Mouse (Mus musculus) heart, embryonic 15.5 days (tissue): ENCODE data around the gene F2rl3. TPM values are rescaled to one million over a fixed set of nuclear protein-coding genes. Genes with fewer than 3 reads are reported as not detected.

ENCODE experiments used
- ATAC-seq: fragments of 200-750 bp; cut with Nextera tagmentation; replicated peaks from 2 replicates; pipeline ENCODE4 v1.8.0; 2017; ENCODE audit warnings: low read depth, moderate TSS enrichment; ENCODE audit not compliant: insufficient number of reproducible peaks, insufficient read depth, low FRiP score
- H3K27ac ChIP-seq: fragments of 300-500 bp; sonication (generic); 2 replicates; pipeline ENCODE4 v1.5.1; 2015; ENCODE audit warnings: mild to moderate bottlenecking, inconsistent platforms
- H3K27me3 ChIP-seq: fragments of 300-500 bp; sonication (generic); 2 replicates; pipeline ENCODE4 v1.6.1; 2015; ENCODE audit warnings: inconsistent platforms
- H3K36me3 ChIP-seq: fragments of 300-500 bp; sonication (generic); 2 replicates; pipeline ENCODE4 v1.6.1; 2015; ENCODE audit warnings: mild to moderate bottlenecking, inconsistent platforms
- H3K4me1 ChIP-seq: fragments of 300-500 bp; sonication (generic); replicated peaks from 2 replicates; pipeline ENCODE4 v1.6.1; 2015; ENCODE audit warnings: inconsistent platforms
- H3K4me2 ChIP-seq: fragments of 300-500 bp; sonication (generic); 2 replicates; pipeline ENCODE4 v1.6.1; 2015; ENCODE audit warnings: inconsistent platforms, mild to moderate bottlenecking, moderate library complexity
- H3K4me3 ChIP-seq: fragments of 300-500 bp; sonication (generic); 2 replicates; pipeline ENCODE4 v1.5.1; 2015; ENCODE audit warnings: mild to moderate bottlenecking, inconsistent platforms
- H3K9ac ChIP-seq: fragments of 300-500 bp; sonication (generic); 2 replicates; pipeline ENCODE4 v1.6.1; 2015; ENCODE audit warnings: mild to moderate bottlenecking, inconsistent platforms
- H3K9me3 ChIP-seq: fragments of 300-500 bp; sonication (generic); replicated peaks from 2 replicates; pipeline ENCODE4 v1.6.1; 2016; ENCODE audit warnings: inconsistent platforms
- WGBS: fragments of 180-500 bp; shearing (Covaris S2); methylation state at CpG from one replicate; pipeline ENCODE4 v1.1.7; 2015; ENCODE audit warnings: mixed read lengths; 5-methylcytosine and 5-hydroxymethylcytosine counted together
- polyA plus RNA-seq: library from polyadenylated mRNA; unstranded; fragments of >200 nt; fragmentation: Nextera tagmentation; extraction: Ambion mirVana; gene quantifications from 2 replicates; pipeline ENCODE4 v1.2.1, GENCODE M21; 2015

The F2rl3 gene
- 1.0 and 1.3 TPM in 2 replicates for polyA plus RNA-seq

GRCm38 (mm10) chr8:72761322-72762051 lies at the start of gene F2rl3:
TSS of gene F2rl3 (plus strand) at chr8:72761880.
- H3K4me1 ChIP-seq: peaks cover 3% of the 10 kb centered on the region; the same call in 1 of the 2 replicates
- H3K27me3 ChIP-seq: no peaks in the 10 kb centered on the region
- H3K9me3 ChIP-seq: no peaks in the 10 kb centered on the region
- 0 out of 2 replicates have a peak, but pooled peaks have one; percentile 8 for ATAC-seq
- H3K27ac ChIP-seq: peak within 1 kb of the TSS; percentile 29
- no peak within 1 kb of the TSS for H3K9ac ChIP-seq
- no peak within 1 kb of the TSS for H3K4me3 ChIP-seq
- 54% methylated on average over 7 of the region's 7 CpGs for WGBS
- peaks cover 27% of the 10 kb centered on the region for H3K36me3 ChIP-seq
- peak within 1 kb of the TSS; percentile 15; the same call in 1 of the 2 replicates for H3K4me2 ChIP-seq

DNA sequence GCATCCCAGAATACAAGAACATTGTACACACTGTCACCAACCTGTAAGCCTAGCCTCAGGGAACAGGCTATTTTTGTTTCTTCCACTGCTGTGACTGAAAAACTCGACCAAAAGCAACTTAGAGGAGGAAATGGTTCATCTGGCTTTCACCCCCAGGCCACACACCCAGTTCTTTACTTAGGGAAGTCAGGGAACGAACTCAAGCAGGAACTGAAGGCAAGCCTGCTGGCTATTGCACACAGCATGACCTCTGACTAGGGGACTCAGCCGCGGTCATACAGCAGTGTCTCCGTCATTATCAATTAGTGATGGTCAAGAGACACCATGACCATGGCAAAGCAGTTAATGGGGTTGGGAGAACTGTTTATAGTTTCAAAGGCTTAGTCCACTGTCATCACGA lies 49.1 kb upstream of the F2rl3 start:
- no peak for ATAC-seq
- WGBS: 53% methylated on average over 6 of the region's 6 CpGs
- no peaks in the 10 kb centered on the region for H3K9me3 ChIP-seq

DNA sequence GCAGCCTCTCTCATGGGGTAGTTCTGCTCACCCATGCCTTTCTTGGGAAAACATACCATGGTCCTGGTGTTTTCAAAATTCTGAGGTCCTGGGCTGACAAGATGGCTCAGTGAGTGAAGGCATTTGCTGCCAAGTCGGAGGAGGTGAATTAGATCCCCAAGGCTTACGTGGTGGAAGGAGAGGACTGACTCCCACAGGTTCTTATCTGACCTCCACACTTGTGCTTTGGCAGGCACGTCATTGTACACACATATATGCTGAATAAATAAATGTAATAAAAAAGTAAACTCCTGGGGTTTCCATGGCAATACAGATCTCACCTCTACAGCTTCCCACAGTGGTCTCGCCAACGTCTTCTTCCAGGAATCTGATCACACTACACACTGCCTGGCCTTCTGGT lies 45.1 kb upstream of the F2rl3 start:
- Histone ChIP-seq H3K27ac (no peak overlapping the region), H3K36me3 (no peaks in the 10 kb centered on the region), H3K4me2 (no peak overlapping the region), H3K27me3 (no peaks in the 10 kb centered on the region), H3K4me3 (no peak overlapping the region), H3K9ac (no peak overlapping the region), H3K9me3 (no peaks in the 10 kb centered on the region), H3K4me1 (no peaks in the 10 kb centered on the region)
- 63% methylated on average over 5 of the region's 5 CpGs for WGBS
- no peak for ATAC-seq

More for the DNA sequence above, 49.1 kb upstream of the F2rl3 start:
- H3K27me3 ChIP-seq: no peaks in the 10 kb centered on the region
- H3K9ac ChIP-seq: no peak overlapping the region
- no peak overlapping the region for H3K4me2 ChIP-seq
- H3K4me1 ChIP-seq: no peaks in the 10 kb centered on the region
- H3K27ac ChIP-seq: no peak overlapping the region
- H3K4me3 ChIP-seq: no peak overlapping the region
- H3K36me3 ChIP-seq: no peaks in the 10 kb centered on the region

- H3K9me3 ChIP-seq: no peaks in the 10 kb centered on the region
- no peak overlapping the region for H3K9ac ChIP-seq
- H3K4me3 ChIP-seq: no peak overlapping the region
- WGBS: 3% methylated on average over 1 of the region's 1 CpGs
- peaks cover 11% of the 10 kb centered on the region for H3K4me1 ChIP-seq
- no peak overlapping the region for H3K4me2 ChIP-seq
- H3K27ac ChIP-seq: no peak overlapping the region
- ATAC-seq: no peak
- H3K27me3 ChIP-seq: no peaks in the 10 kb centered on the region
- H3K36me3 ChIP-seq: peaks cover 5% of the 10 kb centered on the region
Observed at GRCm38 (mm10) chr8:72720541-72720940, 41.1 kb upstream of the F2rl3 start.

DNA sequence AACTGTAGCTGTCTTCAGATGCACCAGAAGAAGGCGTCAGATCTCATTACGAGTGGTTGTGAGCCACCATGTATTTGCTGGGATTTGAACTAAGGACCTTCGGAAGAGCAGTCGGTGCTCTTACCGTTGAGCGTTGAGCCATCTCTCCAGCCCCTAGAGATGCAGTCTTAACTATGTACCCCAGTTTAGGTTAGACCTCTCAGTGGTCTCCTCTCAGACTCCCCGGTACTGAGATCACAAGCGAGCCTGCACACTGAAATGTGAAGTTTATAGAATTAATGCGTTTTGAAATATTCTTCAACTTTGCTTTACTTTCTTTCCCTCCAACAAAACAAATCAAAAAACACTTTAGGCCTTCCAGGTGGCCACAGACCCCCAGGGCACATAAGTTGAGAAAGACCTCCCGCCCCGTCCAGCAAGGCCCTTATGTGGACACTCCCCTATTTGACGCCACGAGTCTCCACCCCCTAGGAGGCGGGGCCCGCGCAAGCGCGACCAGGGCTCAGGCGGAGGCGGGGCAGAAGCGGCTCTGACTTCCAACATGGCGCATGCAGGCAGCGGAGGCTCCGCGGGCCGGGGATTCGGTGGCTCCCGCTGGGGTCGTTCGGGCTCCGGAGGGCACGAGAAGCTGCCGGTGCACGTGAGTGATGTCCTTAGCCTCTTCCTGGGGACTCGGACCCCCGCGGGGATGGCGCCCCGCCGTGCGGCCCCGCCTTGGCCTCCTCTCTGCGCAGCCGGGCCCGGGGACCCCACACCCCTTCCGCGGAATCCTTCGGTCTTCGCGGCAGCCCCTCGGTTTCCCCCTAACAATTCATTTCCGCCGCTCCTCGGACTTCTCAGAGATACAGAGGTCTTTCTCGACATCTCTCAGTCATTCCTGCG lies 38.7 kb upstream of the F2rl3 start, which contains the start of gene Sin3b:
Gene Sin3b, plus strand, starts transcription at position 517 of the 882 bp plus-strand sequence.
- WGBS: 13% methylated on average over 56 of the region's 56 CpGs
- Histone ChIP-seq H3K36me3 (peaks cover 30% of the 10 kb centered on the region), H3K4me1 (peaks cover 11% of the 10 kb centered on the region), H3K4me2 (peak within 1 kb of the TSS; percentile 93), H3K9me3 (no peaks in the 10 kb centered on the region), H3K27me3 (no peaks in the 10 kb centered on the region), H3K27ac (peak within 1 kb of the TSS; percentile 35; the same call in 1 of the 2 replicates), H3K9ac (peak within 1 kb of the TSS; percentile 93), H3K4me3 (peak within 1 kb of the TSS; percentile 85)
- peak; percentile 94 for ATAC-seq

GRCm38 (mm10) chr8:72723651-72724001 lies 38.1 kb upstream of the F2rl3 start:
- peak overlapping the region; percentile 35; the same call in 1 of the 2 replicates for H3K27ac ChIP-seq
- peak; percentile 50; the same call in 1 of the 2 replicates for ATAC-seq
- H3K9me3 ChIP-seq: no peaks in the 10 kb centered on the region

DNA sequence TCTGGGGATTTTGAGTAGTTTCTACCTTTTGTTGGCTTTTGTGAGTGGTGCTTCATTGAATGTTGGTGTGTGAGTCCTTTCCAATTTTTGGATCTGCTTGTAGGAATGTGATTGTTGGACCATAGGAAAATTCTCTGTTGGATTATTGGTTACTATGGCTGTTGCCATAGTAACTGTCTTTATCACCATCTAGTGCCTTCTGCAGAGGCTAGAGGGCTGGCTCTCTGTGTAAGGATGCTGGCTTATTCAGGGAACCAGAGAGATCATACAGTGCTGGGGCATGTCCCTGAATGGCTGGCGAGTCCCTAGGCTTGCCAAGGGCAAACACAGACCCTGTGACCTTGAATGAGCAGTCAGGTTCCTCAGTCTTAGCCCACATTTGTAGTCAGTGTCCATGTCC lies 33.0 kb upstream of the F2rl3 start:
- no peak overlapping the region for H3K9ac ChIP-seq
- no peaks in the 10 kb centered on the region for H3K27me3 ChIP-seq
- peaks cover 13% of the 10 kb centered on the region for H3K4me1 ChIP-seq
- H3K4me3 ChIP-seq: no peak overlapping the region
- no peaks in the 10 kb centered on the region for H3K9me3 ChIP-seq
- WGBS: 74% methylated on average over 1 of the region's 1 CpGs
- ATAC-seq: no peak
- no peak overlapping the region for H3K27ac ChIP-seq
- H3K4me2 ChIP-seq: no peak overlapping the region
- peaks cover 83% of the 10 kb centered on the region for H3K36me3 ChIP-seq

More at GRCm38 (mm10) chr8:72723651-72724001, 38.1 kb upstream of the F2rl3 start:
- Histone ChIP-seq H3K27me3 (no peaks in the 10 kb centered on the region), H3K4me3 (peak overlapping the region; percentile 85), H3K4me2 (peak overlapping the region; percentile 93), H3K4me1 (peaks cover 11% of the 10 kb centered on the region), H3K9ac (peak overlapping the region; percentile 93), H3K36me3 (peaks cover 36% of the 10 kb centered on the region)
- WGBS: under 1% methylated on average over 30 of the region's 30 CpGs

- Histone ChIP-seq H3K4me3 (no peak overlapping the region), H3K9ac (no peak overlapping the region), H3K27me3 (no peaks in the 10 kb centered on the region), H3K27ac (peak overlapping the region; percentile 67), H3K36me3 (peaks cover 91% of the 10 kb centered on the region), H3K4me1 (no peaks in the 10 kb centered on the region), H3K9me3 (no peaks in the 10 kb centered on the region), H3K4me2 (no peak overlapping the region)
- WGBS: 63% methylated on average over 5 of the region's 5 CpGs
- ATAC-seq: peak; percentile 59; the same call in 1 of the 2 replicates
Observed at GRCm38 (mm10) chr8:72735001-72735400, 26.7 kb upstream of the F2rl3 start.

- Histone ChIP-seq H3K27ac (no peak overlapping the region), H3K36me3 (peaks cover 86% of the 10 kb centered on the region), H3K27me3 (no peaks in the 10 kb centered on the region), H3K9me3 (no peaks in the 10 kb centered on the region), H3K4me3 (no peak overlapping the region), H3K9ac (no peak overlapping the region), H3K4me2 (no peak overlapping the region), H3K4me1 (no peaks in the 10 kb centered on the region)
- no peak for ATAC-seq
Observed at GRCm38 (mm10) chr8:72736868-72737267, 24.8 kb upstream of the F2rl3 start.

- Histone ChIP-seq H3K9me3 (no peaks in the 10 kb centered on the region), H3K4me2 (no peak overlapping the region), H3K4me3 (no peak overlapping the region), H3K27me3 (no peaks in the 10 kb centered on the region), H3K9ac (no peak overlapping the region), H3K4me1 (no peaks in the 10 kb centered on the region), H3K36me3 (peaks cover 95% of the 10 kb centered on the region), H3K27ac (no peak overlapping the region)
- 41% methylated on average over 5 of the region's 5 CpGs for WGBS
- no peak for ATAC-seq
Observed at GRCm38 (mm10) chr8:72746061-72746460, 15.6 kb upstream of the F2rl3 start.

GRCm38 (mm10) chr8:72749846-72750245 lies 11.8 kb upstream of the F2rl3 start:
- H3K27ac ChIP-seq: no peak overlapping the region
- no peaks in the 10 kb centered on the region for H3K27me3 ChIP-seq
- H3K4me1 ChIP-seq: no peaks in the 10 kb centered on the region
- no peak overlapping the region for H3K4me3 ChIP-seq
- H3K4me2 ChIP-seq: no peak overlapping the region
- WGBS: 91% methylated on average over 26 of the region's 26 CpGs
- H3K9ac ChIP-seq: no peak overlapping the region
- H3K9me3 ChIP-seq: no peaks in the 10 kb centered on the region
- ATAC-seq: no peak
- H3K36me3 ChIP-seq: peaks cover 94% of the 10 kb centered on the region
